Mouse (Mus musculus) left cerebral cortex, adult 18-20 months (tissue): ENCODE results near the gene Kbtbd3. TPM values are rescaled to one million over a fixed set of nuclear protein-coding genes. Genes with fewer than 3 reads are reported as not detected.

Experiments
- microRNA-seq, 2 experiments: library from miRNA; unstranded; fragments of <30 nt; microRNA quantifications; one replicate each; pipeline ENCODE4 v1.2.0; 2021
- total RNA-seq, 2 experiments: library from RNA; stranded (reverse); gene quantifications; 2 replicates each; pipeline ENCODE4 v1.2.3; 2021

Gene Kbtbd3
- total RNA-seq, 2 experiments from 2014 or later = 10.8 to 11.6 TPM

Small RNAs within 50 kb of the gene (microRNA-seq; reads per million reads assigned to microRNA genes)
- gene Gm22195 (0 reads per million in 2 experiments), gene Gm23992 (0 reads per million in 2 experiments)

Other genes with a start within 250 kb of the Kbtbd3 start
- 10 to 100 TPM; 25.2 to 28.8 TPM for gene Aasdhppt, start 362 bp upstream of the Kbtbd3 start, total RNA-seq
- gene Msantd4, start 66.7 kb downstream of the Kbtbd3 start, total RNA-seq = 10 to 100 TPM; 58.8 to 62.2 TPM